Mouse (Mus musculus): ENCODE measurements around the gene Sprr1a.
"Not testable (repeated sequence)": the region's sequence is repeated elsewhere in the genome, so short reads cannot be mapped to it uniquely, and the experiment has no call there.

The Sprr1a gene

DNA sequence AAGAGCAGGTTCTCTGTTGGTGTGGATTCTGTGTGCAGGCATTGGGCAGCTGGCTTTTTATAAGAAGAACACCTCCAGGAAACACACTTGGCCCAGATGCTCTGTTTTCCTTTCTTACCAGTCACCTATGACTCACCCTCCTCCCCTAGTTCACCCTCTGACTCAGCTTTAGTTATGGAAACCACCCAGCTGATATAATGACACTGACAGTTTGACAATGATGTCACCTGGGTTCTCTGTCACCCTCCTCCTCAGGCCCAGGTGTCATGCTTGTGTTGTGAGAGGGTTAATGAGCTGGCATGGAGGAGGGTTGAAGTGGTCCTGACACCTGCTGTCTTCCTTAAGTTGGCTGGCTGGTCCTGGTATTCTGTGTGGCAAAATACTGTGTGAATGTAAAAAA, at the start of gene Sprr1a:
TSS of gene Sprr1a (minus strand) at position 33 of the 400 bp plus-strand sequence.
- no peak for DNase-seq

GRCm38 (mm10) chr3:92534411-92534810, 48.7 kb upstream of the Sprr1a start, which contains the start of gene 2310046K23Rik:
Gene 2310046K23Rik, minus strand, starts transcription at chr3:92534511.
- no peak for DNase-seq

- DNase-seq, result no peak
Observed at GRCm38 (mm10) chr3:92512325-92512724, 26.6 kb upstream of the Sprr1a start.

DNA sequence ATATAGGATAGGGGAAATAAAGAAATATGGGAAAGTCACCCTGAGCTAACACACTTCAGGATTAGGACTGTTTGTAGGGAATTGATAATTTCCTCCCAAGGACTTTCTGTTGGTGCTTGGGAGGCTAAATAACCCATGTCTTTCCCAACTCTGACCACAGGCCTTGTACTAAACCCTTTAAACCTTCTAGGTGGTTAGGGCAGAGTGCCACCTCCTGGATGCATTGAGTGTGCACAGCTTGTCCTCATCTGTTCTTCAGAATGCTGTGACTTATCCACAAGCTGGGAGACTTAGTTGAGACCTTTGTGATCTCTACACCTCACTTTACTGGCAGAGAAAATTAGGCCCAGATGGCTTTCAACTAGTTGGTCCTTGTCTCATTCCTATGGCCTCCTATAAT, 25.1 kb upstream of the Sprr1a start:
- DNase-seq, result no peak

GRCm38 (mm10) chr3:92508185-92508584, 22.5 kb upstream of the Sprr1a start:
- no peak for DNase-seq

- no peak for DNase-seq
Observed at GRCm38 (mm10) chr3:92503528-92503927, 17.8 kb upstream of the Sprr1a start.

GRCm38 (mm10) chr3:92500393-92500792, 14.7 kb upstream of the Sprr1a start, which contains the start of gene Sprr4:
Gene Sprr4, minus strand, starts transcription at chr3:92500493.
- no peak for DNase-seq

DNA sequence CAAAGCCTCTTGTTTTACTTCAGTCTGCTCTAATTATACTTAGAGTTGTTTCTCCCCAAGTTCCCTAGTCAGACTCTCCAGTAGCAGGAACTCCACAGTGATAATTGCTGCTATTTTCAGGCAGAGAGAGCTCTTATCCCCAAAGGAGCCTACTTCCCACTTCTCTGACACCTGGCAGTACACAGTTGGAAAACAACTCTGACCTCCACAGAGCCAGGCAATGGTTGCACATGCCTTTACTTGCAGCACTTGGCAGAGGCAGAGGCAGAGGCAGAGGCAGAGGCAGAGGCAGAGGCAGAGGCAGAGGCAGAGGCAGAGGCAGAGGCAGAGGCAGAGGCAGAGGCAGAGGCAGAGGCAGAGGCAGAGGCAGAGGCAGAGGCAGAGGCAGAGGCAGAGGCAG, 4.6 kb upstream of the Sprr1a start:
- not testable (repeated sequence) for DNase-seq

DNA sequence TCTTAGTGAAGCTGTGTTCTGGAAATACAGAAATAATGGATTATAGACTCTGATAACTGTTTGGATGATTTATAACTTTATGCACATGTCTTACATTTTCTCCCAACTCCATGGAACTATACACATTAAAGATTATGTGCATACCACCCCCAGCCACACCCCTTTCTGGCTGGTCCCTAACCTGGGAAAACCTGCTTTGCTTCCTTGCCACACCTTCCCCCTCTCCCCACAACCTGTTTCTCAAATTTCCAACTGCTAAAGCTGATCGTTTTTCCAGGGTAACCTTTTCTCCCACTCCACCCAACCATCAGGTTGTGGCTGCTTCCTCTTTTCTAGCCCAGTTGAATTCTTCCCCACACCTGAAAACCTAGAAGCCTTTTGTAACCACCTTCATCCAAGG, 612 bp upstream of the Sprr1a start:
- no peak for DNase-seq

DNA sequence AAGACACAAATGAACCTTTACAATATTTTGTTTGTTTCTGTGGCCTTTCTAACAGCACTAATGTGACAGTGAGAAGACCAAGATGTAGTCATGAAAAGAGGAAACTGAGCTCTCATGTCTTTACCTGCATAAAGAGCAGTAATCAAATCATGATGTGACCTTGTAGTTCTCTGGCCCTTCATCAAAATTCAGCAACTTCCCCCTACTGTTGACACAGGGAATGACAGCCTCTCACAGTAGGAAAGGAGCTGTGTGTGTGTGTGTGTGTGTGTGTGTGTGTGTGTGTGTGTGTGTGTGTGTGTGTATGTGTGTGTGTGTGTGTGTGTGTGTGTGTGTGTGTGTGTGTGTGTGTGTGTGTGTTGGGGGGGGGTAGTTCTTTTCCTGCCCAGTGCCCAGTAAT, 4.4 kb downstream of the Sprr1a start:
- not testable (repeated sequence) for DNase-seq

GRCm38 (mm10) chr3:92470111-92470510, 15.6 kb downstream of the Sprr1a start:
- no peak for DNase-seq

DNA sequence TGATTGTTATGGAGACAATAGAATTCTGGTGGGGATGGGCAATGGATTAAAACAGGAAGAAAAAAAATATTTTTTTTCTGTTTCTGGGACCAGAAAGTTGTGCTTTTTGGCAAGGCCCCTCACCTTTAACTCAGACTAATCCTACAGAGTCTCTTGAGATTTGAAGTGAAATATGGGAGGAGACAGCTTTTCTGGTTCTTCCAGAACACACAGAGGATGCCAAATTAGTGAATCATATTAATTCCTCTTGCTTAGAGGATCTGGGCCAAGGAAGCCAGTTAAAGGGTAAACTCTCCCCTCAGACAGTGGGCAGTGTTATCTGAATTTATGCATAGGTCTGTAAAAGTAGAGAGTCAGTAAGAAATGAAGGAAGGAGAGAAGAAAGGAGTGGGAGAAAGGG, 18.3 kb downstream of the Sprr1a start:
- DNase-seq, result no peak

- no peak for DNase-seq
Observed at GRCm38 (mm10) chr3:92466576-92466975, 19.1 kb downstream of the Sprr1a start.

DNA sequence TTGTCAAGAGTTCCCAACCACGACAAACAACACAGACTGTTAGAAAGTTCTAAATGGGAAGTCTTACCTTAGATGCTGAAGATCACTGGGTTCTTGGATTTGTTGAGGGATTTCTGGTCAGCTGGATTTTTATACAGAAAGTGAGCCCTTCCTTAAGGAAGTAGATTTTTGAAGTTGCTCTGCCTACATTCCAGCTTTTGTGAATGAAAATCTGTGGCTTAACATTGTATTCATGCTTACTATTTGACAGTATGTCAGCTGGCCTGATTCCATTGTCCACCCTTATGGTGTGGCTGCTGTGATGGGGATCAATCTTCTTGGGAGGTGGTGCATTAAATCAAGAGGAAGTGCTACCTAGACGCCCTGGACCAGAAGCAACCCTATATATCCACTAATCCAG, 27.1 kb downstream of the Sprr1a start, which contains the start of gene Sprr3:
TSS of gene Sprr3 (minus strand) at position 101 of the 400 bp plus-strand sequence.
- DNase-seq, result no peak

- DNase-seq, result no peak
Observed at GRCm38 (mm10) chr3:92455151-92455550, 30.5 kb downstream of the Sprr1a start.

GRCm38 (mm10) chr3:92440177-92440576, 45.5 kb downstream of the Sprr1a start:
- no peak for DNase-seq

- no peak for DNase-seq
Observed at GRCm38 (mm10) chr3:92438689-92439088, 47.0 kb downstream of the Sprr1a start, which contains the start of gene Sprr1b. Gene Sprr1b, minus strand, starts transcription at chr3:92438789.
